Mouse (Mus musculus): ENCODE results near the gene Neil3. TPM values are rescaled to one million over a fixed set of nuclear protein-coding genes. Genes with fewer than 3 reads are reported as not detected.

Neil3 gene
- total RNA-seq (2014; rRNA removed) (1.7 and 1.8 TPM in 2 replicates), polyA plus RNA-seq (2015; fragmentation: Nextera tagmentation; extraction: Ambion mirVana) (5.1 and 6.8 TPM in 2 replicates)

GRCm38 (mm10) chr8:53638495-53639171 is at the start of gene Neil3:
Gene Neil3 (minus strand): TSS chr8:53639065.
- Histone ChIP-seq H3K4me2 (ENCODE audit: low read depth, low read length) (peak within 1 kb of the TSS; percentile 82), H3K9ac (replicated peaks; ENCODE audit: low read length) (peak within 1 kb of the TSS; percentile 41), H3K27me3 (ENCODE audit: insufficient read depth, low read length) (no peaks in the 10 kb centered on the region), H3K36me3 (ENCODE audit: insufficient read depth, low read length) (no peaks in the 10 kb centered on the region), H3K4me3 (ENCODE audit: low read length) (peak within 1 kb of the TSS; percentile 50), H3K9me3 (ENCODE audit: low read length) (no peaks in the 10 kb centered on the region), H3K27ac (no peak within 1 kb of the TSS), H3K4me1 (ENCODE audit: insufficient read depth, low read length) (no peaks in the 10 kb centered on the region)
- DNase-seq (ENCODE audit: low spot score), result peak; percentile 76
- TF ChIP-seq CTCF (IDR thresholded peaks at IDR 0.05; ENCODE audit: low read depth), result no peak
- ATAC-seq, result peak; percentile 97
- WGBS, result under 1% methylated on average over 26 of the region's 26 CpGs

DNA sequence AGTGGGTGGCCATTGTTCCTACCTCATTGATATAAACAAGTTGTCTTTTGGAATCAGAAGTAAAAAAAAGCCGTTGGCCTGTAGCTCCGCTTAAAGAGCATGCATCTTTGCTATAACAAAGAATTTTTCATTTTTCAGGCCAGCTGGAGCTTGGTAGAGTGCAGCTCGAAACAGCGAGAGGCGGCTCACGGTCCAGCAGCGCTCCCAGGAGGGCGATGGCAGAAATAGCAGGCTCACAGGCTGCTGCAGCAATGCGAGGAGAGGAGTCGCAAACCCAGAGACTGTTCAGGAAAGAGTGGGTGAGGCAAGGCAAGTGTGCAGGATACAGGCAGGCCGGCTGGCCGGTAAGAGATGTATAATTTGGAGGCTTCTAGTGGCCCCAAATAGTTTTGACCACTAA is 42.0 kb upstream of the Neil3 start:
- no peaks in the 10 kb centered on the region for H3K4me1 ChIP-seq (ENCODE audit: insufficient read depth, low read length)
- peak; percentile 93 for TF ChIP-seq CTCF (IDR thresholded peaks at IDR 0.05; ENCODE audit: low read depth)
- ATAC-seq (peak; percentile 91), DNase-seq (ENCODE audit: low spot score) (peak; percentile 90)
- no peaks in the 10 kb centered on the region for H3K9me3 ChIP-seq (ENCODE audit: low read length)
- WGBS, result 15% methylated on average over 12 of the region's 12 CpGs
- H3K9ac ChIP-seq (replicated peaks; ENCODE audit: low read length), result no peak overlapping the region
- no peak overlapping the region for H3K27ac ChIP-seq
- H3K27me3 ChIP-seq (ENCODE audit: insufficient read depth, low read length), result no peaks in the 10 kb centered on the region
- no peaks in the 10 kb centered on the region for H3K36me3 ChIP-seq (ENCODE audit: insufficient read depth, low read length)
- H3K4me2 ChIP-seq (ENCODE audit: low read depth, low read length), result no peak overlapping the region
- H3K4me3 ChIP-seq (ENCODE audit: low read length), result no peak overlapping the region

DNA sequence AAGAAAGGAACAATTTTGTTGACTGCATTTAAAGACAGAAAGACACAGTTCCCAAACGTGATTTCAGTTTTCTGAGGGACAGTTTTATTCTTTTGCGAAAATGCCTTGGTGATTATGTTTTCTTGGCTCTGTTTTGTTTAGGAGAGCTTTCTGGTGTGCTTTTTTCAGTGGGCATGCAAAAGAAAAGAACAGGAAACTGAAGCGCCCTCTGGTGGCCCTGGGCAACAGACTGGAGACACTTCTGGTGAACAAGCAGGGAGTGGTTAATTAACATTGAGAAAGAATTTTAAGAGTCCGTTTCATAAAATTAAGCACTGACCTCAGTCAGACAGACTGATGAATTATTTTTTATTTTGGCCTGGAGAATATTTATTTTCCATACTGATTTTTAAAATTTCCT is 25.1 kb upstream of the Neil3 start:
- H3K27ac ChIP-seq, result no peak overlapping the region
- 33% methylated on average over 4 of the region's 4 CpGs for WGBS

DNA sequence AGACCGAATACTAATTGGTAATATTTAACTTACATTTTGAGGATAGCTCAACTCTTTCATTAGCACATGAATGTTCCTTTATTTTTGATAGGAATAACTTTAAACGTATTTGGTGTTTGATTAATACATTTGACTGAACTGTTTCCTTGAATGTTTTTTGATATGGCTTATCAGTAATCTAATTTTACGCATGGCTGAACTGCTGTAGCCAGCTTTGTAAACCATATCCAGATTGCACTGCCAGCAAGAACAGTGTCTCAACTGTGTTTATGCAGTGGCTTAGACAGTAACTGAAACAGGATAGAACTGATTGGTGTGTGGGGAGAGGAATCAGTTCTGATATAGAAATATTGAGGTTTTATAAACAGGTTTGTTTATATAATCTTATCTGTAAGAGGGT is 22.6 kb upstream of the Neil3 start:
- WGBS, result 71% methylated on average over 3 of the region's 3 CpGs
- no peaks in the 10 kb centered on the region for H3K27me3 ChIP-seq (ENCODE audit: insufficient read depth, low read length)
- TF ChIP-seq CTCF (IDR thresholded peaks at IDR 0.05; ENCODE audit: low read depth), result no peak
- H3K9me3 ChIP-seq (ENCODE audit: low read length), result no peaks in the 10 kb centered on the region
- H3K27ac ChIP-seq, result no peak overlapping the region
- H3K9ac ChIP-seq (replicated peaks; ENCODE audit: low read length), result no peak overlapping the region
- no peaks in the 10 kb centered on the region for H3K36me3 ChIP-seq (ENCODE audit: insufficient read depth, low read length)
- DNase-seq (ENCODE audit: low spot score), result peak; percentile 10
- ATAC-seq, result no peak
- no peaks in the 10 kb centered on the region for H3K4me1 ChIP-seq (ENCODE audit: insufficient read depth, low read length)
- no peak overlapping the region for H3K4me2 ChIP-seq (ENCODE audit: low read depth, low read length)
- H3K4me3 ChIP-seq (ENCODE audit: low read length), result no peak overlapping the region

More for the DNA sequence above, 25.1 kb upstream of the Neil3 start:
- TF ChIP-seq CTCF (IDR thresholded peaks at IDR 0.05; ENCODE audit: low read depth), result peak; percentile 65
- H3K9me3 ChIP-seq (ENCODE audit: low read length), result no peaks in the 10 kb centered on the region
- H3K4me3 ChIP-seq (ENCODE audit: low read length), result no peak overlapping the region
- no peaks in the 10 kb centered on the region for H3K36me3 ChIP-seq (ENCODE audit: insufficient read depth, low read length)
- no peak overlapping the region for H3K9ac ChIP-seq (replicated peaks; ENCODE audit: low read length)
- H3K4me1 ChIP-seq (ENCODE audit: insufficient read depth, low read length), result no peaks in the 10 kb centered on the region
- no peaks in the 10 kb centered on the region for H3K27me3 ChIP-seq (ENCODE audit: insufficient read depth, low read length)
- no peak overlapping the region for H3K4me2 ChIP-seq (ENCODE audit: low read depth, low read length)
- ATAC-seq (no peak), DNase-seq (ENCODE audit: low spot score) (peak; percentile 71)

GRCm38 (mm10) chr8:53630618-53631017 is 8.2 kb downstream of the Neil3 start:
- no peak for TF ChIP-seq CTCF (IDR thresholded peaks at IDR 0.05; ENCODE audit: low read depth)
- peaks cover 7% of the 10 kb centered on the region; the same call in 1 of the 2 replicates for H3K9me3 ChIP-seq (ENCODE audit: low read length)
- H3K27ac ChIP-seq, result no peak overlapping the region
- no peaks in the 10 kb centered on the region for H3K4me1 ChIP-seq (ENCODE audit: insufficient read depth, low read length)
- no peak overlapping the region for H3K4me2 ChIP-seq (ENCODE audit: low read depth, low read length)
- no peak overlapping the region for H3K4me3 ChIP-seq (ENCODE audit: low read length)
- no peak for DNase-seq (ENCODE audit: low spot score)
- no peak overlapping the region for H3K9ac ChIP-seq (replicated peaks; ENCODE audit: low read length)
- no peaks in the 10 kb centered on the region for H3K36me3 ChIP-seq (ENCODE audit: insufficient read depth, low read length)
- no peaks in the 10 kb centered on the region for H3K27me3 ChIP-seq (ENCODE audit: insufficient read depth, low read length)
- ATAC-seq, result no peak
- 94% methylated on average over 4 of the region's 4 CpGs for WGBS

- no peaks in the 10 kb centered on the region for H3K36me3 ChIP-seq (ENCODE audit: insufficient read depth, low read length)
- H3K4me2 ChIP-seq (ENCODE audit: low read depth, low read length), result no peak overlapping the region
- peak; percentile 7 for DNase-seq (ENCODE audit: low spot score)
- peaks cover 7% of the 10 kb centered on the region; the same call in 1 of the 2 replicates for H3K9me3 ChIP-seq (ENCODE audit: low read length)
- H3K27ac ChIP-seq, result no peak overlapping the region
- TF ChIP-seq CTCF (IDR thresholded peaks at IDR 0.05; ENCODE audit: low read depth), result no peak
- H3K27me3 ChIP-seq (ENCODE audit: insufficient read depth, low read length), result no peaks in the 10 kb centered on the region
- no peak overlapping the region for H3K9ac ChIP-seq (replicated peaks; ENCODE audit: low read length)
- H3K4me3 ChIP-seq (ENCODE audit: low read length), result no peak overlapping the region
- WGBS, result 82% methylated on average over 4 of the region's 4 CpGs
- no peak for ATAC-seq
- no peaks in the 10 kb centered on the region for H3K4me1 ChIP-seq (ENCODE audit: insufficient read depth, low read length)
Observed at GRCm38 (mm10) chr8:53628864-53629415, 9.9 kb downstream of the Neil3 start.

GRCm38 (mm10) chr8:53623425-53623824 is 15.4 kb downstream of the Neil3 start:
- DNase-seq (ENCODE audit: low spot score) (no peak), ATAC-seq (no peak)
- Histone ChIP-seq H3K4me1 (ENCODE audit: insufficient read depth, low read length) (no peaks in the 10 kb centered on the region), H3K4me3 (ENCODE audit: low read length) (no peak overlapping the region), H3K4me2 (ENCODE audit: low read depth, low read length) (no peak overlapping the region), H3K9ac (replicated peaks; ENCODE audit: low read length) (no peak overlapping the region), H3K27me3 (ENCODE audit: insufficient read depth, low read length) (no peaks in the 10 kb centered on the region), H3K27ac (no peak overlapping the region), H3K9me3 (ENCODE audit: low read length) (peaks cover 7% of the 10 kb centered on the region; the same call in 1 of the 2 replicates), H3K36me3 (ENCODE audit: insufficient read depth, low read length) (no peaks in the 10 kb centered on the region)
- WGBS, result 85% methylated on average over 3 of the region's 3 CpGs
- no peak for TF ChIP-seq CTCF (IDR thresholded peaks at IDR 0.05; ENCODE audit: low read depth)

Data from hindbrain, postnatal 0 days (tissue).